Mouse (Mus musculus) small intestine, adult 10 weeks (tissue): ENCODE data around the gene Incenp. TPM values are rescaled to one million over a fixed set of nuclear protein-coding genes. Genes with fewer than 3 reads are reported as not detected.

Source experiments
- polyA plus RNA-seq: library from polyadenylated mRNA; stranded (reverse); fragments of 350-450 nt; fragmentation: Illumina TruSeq; extraction: RNeasy Lipid Tissue Mini Kit (QIAGEN cat#74804); gene quantifications from one replicate; pipeline ENCODE4 v1.2.3, GENCODE M21; 2014; ENCODE audit warnings: low replicate concordance

Gene Incenp
- polyA plus RNA-seq, result 3.5 TPM

DNA sequence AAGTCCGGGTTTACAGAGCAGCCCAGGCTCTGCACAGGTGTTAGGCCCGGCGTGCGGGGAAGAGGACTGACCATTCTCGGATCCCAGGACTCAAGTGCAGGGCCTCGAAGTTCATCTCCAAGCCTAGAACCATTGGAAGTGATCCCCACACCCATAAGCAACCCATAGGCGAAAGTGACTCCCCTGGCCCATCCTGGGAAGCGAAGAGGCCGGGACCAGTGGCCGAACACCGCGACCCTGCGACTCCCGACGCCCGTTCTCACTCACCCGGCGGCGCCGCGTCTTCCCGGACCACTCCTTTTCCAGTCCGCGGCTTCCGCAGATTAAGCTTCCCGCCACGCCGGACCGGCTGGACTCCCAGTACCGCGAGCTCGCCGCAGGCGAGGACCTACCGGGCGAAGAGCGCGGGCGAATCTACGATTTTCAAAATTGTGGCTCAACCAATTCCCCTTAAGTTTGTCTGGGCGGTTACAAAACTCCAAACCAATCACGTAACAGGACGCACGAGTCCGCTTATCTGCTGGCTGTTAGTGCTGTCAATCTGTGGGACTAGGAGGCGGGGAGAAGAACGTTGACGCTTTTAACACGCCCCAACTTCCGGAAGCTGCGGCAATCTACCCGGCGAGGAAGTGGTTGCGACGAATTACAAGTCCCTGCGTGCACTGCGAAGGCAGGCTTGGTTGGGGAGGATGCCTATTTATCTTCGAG lies at the start of gene Incenp:
Incenp (minus strand) TSS at position 480 of the 708 bp plus-strand sequence.

DNA sequence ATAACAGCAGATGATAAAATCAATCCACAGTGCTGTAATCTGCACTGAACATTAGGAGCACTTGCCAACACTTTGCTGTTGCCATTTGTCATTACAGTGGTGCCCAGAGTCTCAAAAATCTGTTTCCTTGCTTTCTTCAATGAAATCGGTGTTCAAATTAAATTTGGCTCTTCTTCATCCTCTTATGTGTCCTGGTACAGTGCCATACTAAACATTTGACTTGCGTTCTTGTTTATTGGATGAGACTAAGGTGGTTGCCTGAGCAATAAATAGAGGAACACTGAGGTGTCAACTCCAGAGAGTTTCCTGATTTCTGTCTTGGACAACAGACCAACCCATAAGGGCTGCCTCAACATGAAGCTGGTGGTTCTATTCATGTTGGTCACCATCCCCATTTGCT lies 52.1 kb downstream of the Incenp start, which contains the start of gene Scgb2a2:
Scgb2a2 (plus strand) TSS at position 301 of the 400 bp plus-strand sequence.

Other genes with a start within 250 kb of the Incenp start
- not detected for gene Scgb2a2, start 52.0 kb downstream of the Incenp start, polyA plus RNA-seq
- gene Fth1, start 81.0 kb upstream of the Incenp start, polyA plus RNA-seq, result 4,177 TPM
- not detected for gene Best1, start 102.1 kb upstream of the Incenp start, polyA plus RNA-seq
- 0.41 TPM for gene Rab3il1, start 102.1 kb upstream of the Incenp start, polyA plus RNA-seq
- 3.3 TPM for gene Fads3, start 142.0 kb upstream of the Incenp start, polyA plus RNA-seq
- gene Fads2, start 202.2 kb upstream of the Incenp start, polyA plus RNA-seq, result 4.8 TPM